Mouse (Mus musculus): ENCODE measurements around the gene Olfr823.
"Not testable (repeated sequence)": the region's sequence is repeated elsewhere in the genome, so short reads cannot be mapped to it uniquely, and the experiment has no call there.

The Olfr823 gene

DNA sequence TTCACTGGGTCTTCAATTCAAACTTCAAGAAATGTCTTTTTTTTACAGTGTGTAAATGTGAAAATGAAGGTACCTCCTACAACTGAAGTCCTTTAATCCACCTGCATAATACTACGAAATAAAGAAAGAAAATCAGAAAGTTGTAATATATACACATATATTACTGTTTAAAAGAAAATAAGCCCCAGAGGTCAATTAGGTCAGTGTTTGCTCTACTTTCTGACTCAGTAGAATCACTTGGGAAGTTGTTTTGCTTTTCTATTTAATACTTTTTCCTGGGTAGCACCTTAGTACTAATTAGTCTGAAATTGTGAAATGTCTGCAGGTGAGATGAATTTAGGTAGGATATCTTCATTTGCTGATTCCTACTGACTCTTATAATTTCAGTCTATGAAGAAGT, at the start of gene Olfr823:
Olfr823 (minus strand) TSS at position 101 of the 400 bp plus-strand sequence.
- not testable (repeated sequence) for DNase-seq (ENCODE audit: low spot score in 2 of 2)

GRCm38 (mm10) chr10:130144121-130144520, 28.9 kb upstream of the Olfr823 start:
- DNase-seq (ENCODE audit: low spot score in 2 of 2), result no peak

GRCm38 (mm10) chr10:130142481-130142880, 27.3 kb upstream of the Olfr823 start:
- not testable (repeated sequence) for DNase-seq (ENCODE audit: low spot score in 2 of 2)

GRCm38 (mm10) chr10:130134811-130135210, 19.6 kb upstream of the Olfr823 start:
- DNase-seq (ENCODE audit: low spot score in 2 of 2), result no peak

GRCm38 (mm10) chr10:130129900-130130299, 14.7 kb upstream of the Olfr823 start, which contains the start of gene Olfr824:
TSS of gene Olfr824 (minus strand) at chr10:130130000.
- DNase-seq (ENCODE audit: low spot score in 2 of 2), result not testable (repeated sequence)

GRCm38 (mm10) chr10:130116045-130116444, 862 bp upstream of the Olfr823 start:
- DNase-seq (ENCODE audit: low spot score in 2 of 2), result not testable (repeated sequence)

DNA sequence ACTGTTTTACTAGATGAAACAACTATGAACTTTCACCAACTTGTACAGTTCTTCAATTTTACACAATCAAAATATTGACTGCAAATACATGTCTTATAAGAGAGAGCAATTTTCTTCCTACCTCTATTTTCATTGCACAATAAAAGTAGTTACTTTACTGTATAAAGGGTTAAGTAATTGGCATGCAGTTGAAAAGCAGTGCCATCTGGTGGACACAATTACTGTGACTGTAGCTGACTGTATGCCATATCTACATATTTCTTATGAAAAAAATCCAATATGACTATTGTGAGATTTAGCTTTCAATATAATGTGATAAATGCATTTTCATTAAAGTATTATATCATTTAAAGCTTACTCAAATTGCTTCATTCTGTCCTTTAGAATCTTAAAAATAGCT, 19.1 kb downstream of the Olfr823 start:
- DNase-seq (ENCODE audit: low spot score in 2 of 2), result no peak

DNA sequence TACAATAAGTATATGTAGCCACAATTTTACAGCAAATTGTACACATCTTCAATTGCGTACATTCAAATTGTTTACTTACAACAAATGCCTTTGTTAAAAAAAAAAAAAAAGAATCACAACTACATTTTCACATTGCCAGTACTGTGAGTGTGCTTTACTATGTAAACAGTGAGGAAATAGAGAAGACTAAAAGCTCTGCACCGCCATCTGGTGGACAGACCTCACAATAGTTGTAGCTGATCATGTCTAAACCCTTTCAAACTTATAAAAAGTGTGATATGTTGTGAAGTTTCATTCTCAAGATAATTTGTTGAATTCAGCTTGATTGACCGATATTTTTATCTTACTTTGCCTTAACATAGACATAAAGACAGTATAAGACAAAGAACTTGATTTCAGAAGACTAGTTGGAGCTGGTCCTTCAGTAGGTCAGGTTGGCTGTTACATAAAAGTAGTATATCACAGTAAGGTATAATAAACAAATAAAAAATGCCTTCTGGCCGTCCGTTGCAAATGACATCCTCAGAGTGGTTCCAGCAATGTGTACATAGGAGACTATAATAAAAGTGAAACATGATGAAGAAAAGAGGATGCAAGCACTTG, 22.2 kb downstream of the Olfr823 start:
- DNase-seq (ENCODE audit: low spot score in 2 of 2), result peak; percentile 14 to 69

GRCm38 (mm10) chr10:130070910-130071309, 44.3 kb downstream of the Olfr823 start, which contains the start of gene Olfr822:
TSS of gene Olfr822 (plus strand) at chr10:130071210.
- DNase-seq (ENCODE audit: low spot score in 2 of 2), result no peak
